Mouse (Mus musculus) liver, adult (tissue): ENCODE measurements around the gene Mamdc2.
A peak's percentile ranks its signal among the peaks of the same experiment; 100 is the strongest.

Source experiments
- GATA4 ChIP-seq: IDR thresholded peaks from 2 replicates; pipeline ENCODE4 v1.6.1; 2014; ENCODE audit warnings: mild to moderate bottlenecking, low read length; ENCODE audit not compliant: insufficient replicate concordance

The Mamdc2 gene

GRCm38 (mm10) chr19:23380968-23381367 lies 67.3 kb downstream of the Mamdc2 start:
- no peak for TF ChIP-seq GATA4

- TF ChIP-seq GATA4 = no peak
These were observed 68.3 kb downstream of the Mamdc2 start for GRCm38 (mm10) chr19:23379752-23380504.

DNA sequence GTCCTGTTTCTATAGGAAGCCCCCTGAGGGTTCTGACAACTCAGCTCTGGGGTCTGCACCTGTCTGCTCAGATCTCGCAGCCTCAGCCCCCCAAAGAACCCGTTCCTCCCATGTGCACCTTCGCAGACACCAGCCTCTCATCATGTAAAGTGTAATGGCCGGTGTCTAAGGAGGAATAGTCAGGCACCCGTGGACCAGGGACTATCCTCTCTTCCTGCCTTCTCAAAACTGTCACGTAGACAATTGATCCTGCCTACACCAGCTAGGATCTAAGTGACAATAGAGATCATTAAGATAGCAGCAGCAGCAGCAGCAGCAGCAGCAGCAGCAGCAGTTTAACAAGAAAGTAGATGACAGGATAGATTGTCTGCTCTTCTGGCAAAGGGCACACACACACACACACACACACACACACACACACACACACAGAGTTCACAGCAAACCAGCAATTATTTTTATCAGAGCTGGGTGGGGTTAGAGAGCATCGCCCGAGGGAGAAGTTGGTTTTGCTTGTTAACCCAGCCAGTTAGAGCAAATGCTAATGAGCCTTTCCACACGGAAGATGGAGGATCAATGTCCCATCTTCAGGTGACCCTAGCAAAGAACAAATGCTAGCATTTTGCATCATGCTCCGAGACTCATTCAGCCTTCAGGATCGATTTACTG lies 71.6 kb downstream of the Mamdc2 start:
- no peak for TF ChIP-seq GATA4

DNA sequence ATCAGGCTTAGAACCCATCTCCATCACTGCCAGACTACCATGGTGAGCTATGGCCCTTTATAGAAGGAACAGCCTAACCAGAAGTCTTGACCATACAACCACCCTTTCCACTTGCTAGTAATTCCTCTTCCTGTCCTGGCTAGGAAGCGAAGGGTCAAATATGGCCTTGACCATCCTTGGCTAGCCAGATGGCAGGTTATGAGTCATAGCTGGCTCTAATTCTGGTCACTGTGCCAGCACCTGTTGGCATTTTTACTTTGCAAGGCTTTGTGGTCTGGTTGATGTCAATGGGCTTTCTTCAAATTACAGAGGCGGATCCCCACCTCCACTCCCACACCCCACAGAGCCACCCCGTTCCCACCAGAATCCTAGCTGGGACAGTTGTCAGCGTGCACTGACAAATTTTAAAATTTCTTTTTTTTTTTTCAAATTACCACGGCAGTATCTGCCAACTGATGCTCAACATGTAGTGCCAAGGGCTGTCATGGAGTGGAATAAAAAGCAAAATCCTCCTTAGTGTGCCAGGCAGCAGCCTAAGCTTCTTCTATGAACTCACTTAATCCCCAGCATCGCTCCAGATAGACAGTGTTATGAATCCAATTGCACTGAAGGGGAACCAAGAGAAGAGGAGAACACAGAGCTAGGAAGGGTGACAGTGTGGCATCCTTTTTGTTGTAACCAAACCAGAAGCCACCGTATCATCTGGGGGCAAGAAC lies 73.1 kb downstream of the Mamdc2 start:
- TF ChIP-seq GATA4 = no peak

DNA sequence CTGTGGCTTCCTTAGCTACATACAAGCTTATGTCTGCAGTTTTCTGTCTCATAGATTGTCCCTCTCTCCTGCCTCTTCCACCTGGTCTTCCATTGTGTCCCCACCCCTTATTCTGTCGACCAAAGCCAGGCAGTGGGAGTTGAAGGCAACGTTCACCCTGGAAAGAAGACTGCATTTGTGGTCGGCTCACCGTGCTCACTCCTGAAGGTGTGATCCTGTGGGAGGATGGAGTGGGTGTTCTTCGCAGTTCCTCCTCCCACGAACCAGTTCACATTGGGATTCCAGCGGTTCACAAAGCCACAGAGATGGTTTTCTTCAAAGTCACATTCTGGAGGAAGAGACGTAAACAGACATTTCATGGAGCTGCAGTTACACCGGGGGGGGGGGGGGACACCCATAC lies 74.5 kb downstream of the Mamdc2 start:
- no peak for TF ChIP-seq GATA4

- TF ChIP-seq GATA4 = no peak
These were observed 75.0 kb downstream of the Mamdc2 start for GRCm38 (mm10) chr19:23373287-23373686.

GRCm38 (mm10) chr19:23369275-23369674 lies 79.0 kb downstream of the Mamdc2 start:
- no peak for TF ChIP-seq GATA4

DNA sequence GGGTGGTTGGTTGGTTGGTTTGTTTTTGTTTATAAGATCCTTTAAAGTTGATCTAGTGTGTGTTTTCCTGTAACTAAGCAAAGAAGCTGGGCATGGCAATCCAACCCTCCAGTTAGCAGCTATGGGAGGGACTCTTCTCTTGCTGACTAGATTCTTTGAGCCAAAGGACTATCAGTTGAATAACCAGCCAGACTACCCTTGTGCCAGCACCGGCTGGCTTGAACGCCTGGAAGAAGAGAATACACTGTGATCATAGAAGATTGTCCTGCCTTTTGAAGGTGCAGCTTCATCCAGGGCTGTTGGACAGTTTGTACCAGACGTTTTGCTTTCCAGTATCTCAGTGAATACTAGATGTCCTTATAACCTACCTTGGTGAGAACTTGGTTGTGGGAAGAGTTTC lies 86.2 kb downstream of the Mamdc2 start:
- no peak for TF ChIP-seq GATA4

DNA sequence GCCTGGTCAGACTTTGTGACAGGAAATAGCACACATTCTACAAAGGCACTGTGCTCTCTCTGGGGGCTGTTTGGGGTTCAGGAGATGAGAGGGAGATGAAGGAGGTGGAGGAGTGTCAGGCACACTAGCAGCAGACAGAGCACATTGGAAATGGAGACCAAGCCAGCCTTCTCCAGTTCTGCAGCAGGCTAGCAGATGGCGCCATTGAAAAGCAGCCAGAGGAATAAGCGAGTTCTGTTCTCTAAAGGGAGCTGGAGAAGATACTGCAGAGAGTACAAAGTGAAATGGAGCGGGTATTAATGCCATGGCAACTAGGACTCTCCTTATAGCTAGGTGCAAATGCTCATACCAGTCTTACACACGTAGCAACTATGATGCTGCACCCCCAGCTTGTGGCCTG lies 87.1 kb downstream of the Mamdc2 start:
- TF ChIP-seq GATA4 = no peak

- no peak for TF ChIP-seq GATA4
These were observed 87.7 kb downstream of the Mamdc2 start for GRCm38 (mm10) chr19:23360536-23360935.

DNA sequence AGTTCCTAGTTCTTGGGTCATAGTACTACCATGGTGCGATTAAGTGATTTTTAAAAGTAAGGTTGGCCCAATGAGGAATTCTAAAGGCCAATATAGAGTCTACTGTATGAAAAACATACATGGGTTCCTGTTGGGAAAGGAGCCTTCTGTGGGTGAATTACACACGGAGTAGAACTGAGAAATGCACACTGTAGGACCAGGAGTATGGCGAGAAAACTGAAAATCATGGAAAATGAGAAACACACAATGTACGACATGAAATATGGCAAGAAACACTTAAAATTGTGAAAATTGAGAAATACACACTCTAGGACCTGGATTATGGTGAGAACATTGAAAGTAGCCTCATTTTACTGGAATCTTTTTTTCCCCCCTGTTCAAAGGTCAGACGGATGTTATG lies 91.0 kb downstream of the Mamdc2 start:
- no peak for TF ChIP-seq GATA4

GRCm38 (mm10) chr19:23354738-23355137 lies 93.5 kb downstream of the Mamdc2 start:
- no peak for TF ChIP-seq GATA4

DNA sequence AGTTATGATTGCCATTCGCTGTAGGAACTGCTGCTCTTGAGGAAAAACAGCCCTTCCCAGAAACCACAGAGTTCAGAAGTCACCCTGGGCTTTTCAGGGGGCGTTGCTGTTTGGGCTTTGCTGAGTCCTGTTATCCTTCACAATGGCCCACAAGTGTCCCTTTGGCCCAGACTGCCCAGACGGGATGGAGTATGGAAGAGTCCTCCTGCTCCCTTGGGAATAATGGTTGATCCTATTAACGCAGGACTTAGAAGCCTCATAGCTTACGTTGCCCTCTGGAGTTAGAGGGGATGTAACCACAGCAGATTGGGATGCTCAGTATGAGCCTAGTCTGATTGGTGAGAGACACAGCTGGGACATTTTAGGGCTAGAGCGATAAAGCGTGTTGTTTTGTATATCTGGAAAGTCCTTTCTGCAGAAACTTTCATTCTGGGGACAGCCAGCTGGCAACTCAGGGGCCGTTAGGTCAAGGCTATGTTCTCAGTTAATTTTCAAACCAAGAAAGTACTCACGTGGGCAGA lies 94.3 kb downstream of the Mamdc2 start:
- TF ChIP-seq GATA4 = peak; percentile 64; the same call in 1 of the 2 replicates

DNA sequence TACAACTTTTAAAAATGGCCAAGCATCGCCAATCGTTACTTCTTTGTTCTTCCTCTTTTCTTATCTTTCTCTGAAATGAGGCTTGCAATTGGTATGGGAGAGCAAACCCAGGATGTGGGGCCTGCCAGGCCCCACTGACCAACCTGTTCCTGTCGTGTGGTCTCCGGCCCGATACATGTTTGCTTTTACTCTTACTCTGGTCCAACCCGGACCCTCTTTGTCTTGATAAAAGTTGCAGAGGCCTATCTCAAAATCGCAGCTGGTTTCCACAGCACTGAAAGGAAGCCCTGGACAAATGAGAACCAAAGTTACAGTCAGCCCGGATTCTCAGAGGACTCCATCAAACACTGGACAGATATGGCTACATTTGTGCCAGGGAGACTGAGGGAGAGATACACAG lies 95.1 kb downstream of the Mamdc2 start:
- TF ChIP-seq GATA4 = no peak

DNA sequence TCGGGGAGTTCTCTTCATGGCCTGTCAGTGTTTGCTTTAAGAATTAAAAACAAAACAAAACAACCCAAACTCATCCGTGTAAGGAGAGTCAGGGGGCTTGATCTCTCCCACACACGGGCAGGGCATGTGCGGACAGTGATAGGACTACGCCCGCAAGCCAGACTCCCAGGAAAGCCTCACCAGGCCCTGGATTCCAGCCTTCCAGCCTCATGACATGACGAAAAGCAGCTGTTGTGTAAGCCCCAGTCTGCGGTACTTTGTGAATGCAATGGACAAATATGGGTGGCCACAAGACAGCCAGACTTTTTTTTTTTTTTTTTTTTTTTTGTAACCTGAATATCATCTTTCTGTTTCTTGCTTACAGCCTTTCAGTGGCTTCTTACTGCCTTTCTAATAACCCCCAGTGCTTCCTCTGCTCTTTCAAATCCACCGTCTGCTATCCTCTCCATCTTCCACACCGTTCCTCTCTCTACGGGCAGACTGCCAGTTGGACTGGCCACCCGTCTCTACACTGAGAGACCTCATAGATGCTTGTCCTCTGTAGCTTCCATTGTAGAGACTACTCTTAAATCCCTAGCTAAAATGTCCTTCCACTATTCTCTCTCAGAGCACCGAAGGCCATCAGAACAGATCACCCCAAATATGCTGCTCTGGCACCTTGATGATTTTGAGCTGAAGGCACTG lies 96.3 kb downstream of the Mamdc2 start:
- TF ChIP-seq GATA4 = no peak
